Mouse (Mus musculus) brain, embryonic 14.5 days (tissue): ENCODE results near the gene Sept8.

Source experiments
- CTCF ChIP-seq: fragments of 200-500 bp; IDR thresholded peaks from 2 replicates; pipeline ENCODE4 v1.5.1; 2012; ENCODE audit warnings: inconsistent platforms, mild to moderate bottlenecking, moderate library complexity, borderline replicate concordance; ENCODE audit not compliant: insufficient read depth, insufficient read length; ENCODE audit errors: extremely low read depth
- POLR2A ChIP-seq: fragments of 200-500 bp; IDR thresholded peaks from 2 replicates; pipeline ENCODE4 v1.6.1; 2012; ENCODE audit warnings: mild to moderate bottlenecking, inconsistent platforms, borderline replicate concordance; ENCODE audit not compliant: poor library complexity, insufficient read depth, insufficient read length, severe bottlenecking; ENCODE audit errors: extremely low read depth

DNA sequence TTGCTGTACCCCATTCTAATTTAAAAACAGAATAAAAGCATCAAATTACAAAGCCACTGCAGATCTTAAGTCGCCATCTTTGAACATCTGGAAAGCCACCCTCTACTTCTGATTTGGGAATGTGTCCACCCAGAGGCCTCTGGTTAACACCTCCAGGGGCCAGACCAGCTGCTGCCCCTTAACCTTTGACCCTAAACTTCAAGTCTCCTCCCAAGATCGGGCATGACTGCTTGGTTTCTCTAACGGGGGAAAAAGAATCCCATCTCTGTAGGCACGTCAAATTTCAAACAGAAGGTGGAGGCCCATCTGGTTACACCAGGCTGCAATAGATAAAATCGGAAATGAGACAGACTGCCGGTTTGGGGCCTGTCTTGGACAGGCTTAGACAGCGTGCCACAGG lies 41.2 kb upstream of the Sept8 start:
- TF ChIP-seq CTCF (no peak), POLR2A (no peak)
